Mouse (Mus musculus) liver, embryonic 13.5 days (tissue): ENCODE results near the gene Akr1b10. TPM values are rescaled to one million over a fixed set of nuclear protein-coding genes. Genes with fewer than 3 reads are reported as not detected.
"Not testable (repeated sequence)": the region's sequence is repeated elsewhere in the genome, so short reads cannot be mapped to it uniquely, and the experiment has no call there.

Experiments used
- ATAC-seq: fragments of 200-750 bp; cut with Nextera tagmentation; 2 replicates; pipeline ENCODE4 v1.8.0; 2017; ENCODE audit warnings: low read depth, mild to moderate bottlenecking, moderate number of reproducible peaks, moderate library complexity
- DNase-seq: peaks from one replicate; pipeline ENCODE4 v3.0.0; 2022
- H3K27ac ChIP-seq: fragments of 300-500 bp; sonication (generic); 2 replicates; pipeline ENCODE4 v1.5.1; 2015; ENCODE audit warnings: moderate library complexity, mild to moderate bottlenecking, inconsistent platforms
- H3K27me3 ChIP-seq: fragments of 300-500 bp; sonication (generic); 2 replicates; pipeline ENCODE4 v1.6.1; 2015; ENCODE audit warnings: mild to moderate bottlenecking, inconsistent platforms
- H3K36me3 ChIP-seq: fragments of 300-500 bp; sonication (generic); 2 replicates; pipeline ENCODE4 v1.6.1; 2015; ENCODE audit warnings: mild to moderate bottlenecking, inconsistent platforms
- H3K4me1 ChIP-seq: fragments of 300-500 bp; sonication (generic); replicated peaks from 2 replicates; pipeline ENCODE4 v1.6.1; 2015; ENCODE audit warnings: inconsistent platforms
- H3K4me2 ChIP-seq: fragments of 300-500 bp; sonication (generic); 2 replicates; pipeline ENCODE4 v1.6.1; 2015; ENCODE audit warnings: inconsistent platforms, mild to moderate bottlenecking, moderate library complexity
- H3K4me3 ChIP-seq: fragments of 300-500 bp; sonication (generic); replicated peaks from 2 replicates; pipeline ENCODE4 v1.5.1; 2015; ENCODE audit warnings: mild to moderate bottlenecking, inconsistent platforms
- H3K9ac ChIP-seq: fragments of 300-500 bp; sonication (generic); 2 replicates; pipeline ENCODE4 v1.6.1; 2015; ENCODE audit warnings: mild to moderate bottlenecking, inconsistent platforms
- H3K9me3 ChIP-seq: fragments of 300-500 bp; sonication (generic); replicated peaks from 2 replicates; pipeline ENCODE4 v1.6.1; 2016; ENCODE audit warnings: inconsistent platforms
- WGBS: fragments of 180-500 bp; shearing (Covaris S2); methylation state at CpG from one replicate; pipeline ENCODE4 v1.1.7; 2015; ENCODE audit not compliant: insufficient replicate concordance; 5-methylcytosine and 5-hydroxymethylcytosine counted together
- polyA plus RNA-seq: library from polyadenylated mRNA; unstranded; fragments of >200 nt; fragmentation: Nextera tagmentation; extraction: Ambion mirVana; gene quantifications from 2 replicates; pipeline ENCODE4 v1.2.1, GENCODE M21; 2015

Akr1b10 gene
- polyA plus RNA-seq, result 6.7 and 8.5 TPM in 2 replicates

- no peaks in the 10 kb centered on the region for H3K27me3 ChIP-seq
- peaks cover 7% of the 10 kb centered on the region for H3K36me3 ChIP-seq
- ATAC-seq, result peak; percentile 77
- peak; percentile 46 for DNase-seq
- peaks cover 23% of the 10 kb centered on the region for H3K4me1 ChIP-seq
- peak within 1 kb of the TSS; percentile 64 for H3K4me3 ChIP-seq
- H3K4me2 ChIP-seq, result peak within 1 kb of the TSS; percentile 89
- no peaks in the 10 kb centered on the region for H3K9me3 ChIP-seq
- H3K27ac ChIP-seq, result 0 out of 2 replicates have a peak within 1 kb of the TSS, but pooled peaks have one; percentile 8
- WGBS, result 2% methylated on average over 17 of the region's 17 CpGs
- peak within 1 kb of the TSS; percentile 64 for H3K9ac ChIP-seq
Observed at GRCm38 (mm10) chr6:34384110-34384661, at the start of gene Akr1b10. Gene Akr1b10 (plus strand): TSS chr6:34384218.

GRCm38 (mm10) chr6:34334673-34335072 lies 49.3 kb upstream of the Akr1b10 start:
- 62% methylated on average over 5 of the region's 5 CpGs for WGBS
- Histone ChIP-seq H3K4me2 (no peak overlapping the region), H3K27me3 (no peaks in the 10 kb centered on the region), H3K4me3 (no peak overlapping the region), H3K27ac (no peak overlapping the region), H3K4me1 (no peaks in the 10 kb centered on the region), H3K36me3 (no peaks in the 10 kb centered on the region), H3K9me3 (no peaks in the 10 kb centered on the region), H3K9ac (no peak overlapping the region)
- ATAC-seq (no peak), DNase-seq (no peak)

GRCm38 (mm10) chr6:34337799-34338198 lies 46.2 kb upstream of the Akr1b10 start:
- ATAC-seq (no peak), DNase-seq (no peak)
- Histone ChIP-seq H3K9ac (no peak overlapping the region), H3K36me3 (no peaks in the 10 kb centered on the region), H3K4me2 (no peak overlapping the region), H3K4me1 (no peaks in the 10 kb centered on the region), H3K9me3 (no peaks in the 10 kb centered on the region), H3K27ac (no peak overlapping the region), H3K4me3 (no peak overlapping the region), H3K27me3 (no peaks in the 10 kb centered on the region)
- 50% methylated on average over 2 of the region's 2 CpGs for WGBS

- Histone ChIP-seq H3K27ac (no peak overlapping the region), H3K36me3 (no peaks in the 10 kb centered on the region), H3K4me2 (no peak overlapping the region), H3K4me1 (no peaks in the 10 kb centered on the region; the same call in 1 of the 2 replicates), H3K9ac (no peak overlapping the region), H3K27me3 (no peaks in the 10 kb centered on the region), H3K9me3 (no peaks in the 10 kb centered on the region), H3K4me3 (no peak overlapping the region)
- no peak for DNase-seq
- 68% methylated on average over 4 of the region's 4 CpGs for WGBS
- no peak for ATAC-seq
Observed at GRCm38 (mm10) chr6:34341991-34342390, 42.0 kb upstream of the Akr1b10 start.

DNA sequence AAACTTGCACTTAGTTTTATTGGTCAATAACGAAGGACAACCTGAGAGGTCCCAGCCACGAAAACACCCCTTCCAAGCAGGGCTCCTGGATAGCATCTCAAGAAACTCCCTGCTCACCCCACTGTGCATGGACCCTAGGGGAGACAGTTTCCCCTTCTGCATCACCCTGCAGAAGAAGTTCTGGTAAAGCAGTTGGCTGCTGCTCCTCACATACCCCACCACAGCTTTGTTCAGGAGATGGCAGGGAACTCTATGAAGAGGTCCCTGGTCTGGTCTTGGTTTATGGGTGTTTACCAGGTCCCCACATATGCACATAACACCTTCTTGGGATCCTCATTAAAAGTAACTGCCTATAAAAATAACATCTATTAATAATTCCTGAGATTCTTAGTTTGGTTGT lies 41.5 kb upstream of the Akr1b10 start:
- no peak overlapping the region for H3K4me2 ChIP-seq
- H3K36me3 ChIP-seq, result no peaks in the 10 kb centered on the region
- no peak overlapping the region for H3K4me3 ChIP-seq
- no peaks in the 10 kb centered on the region for H3K27me3 ChIP-seq
- H3K9ac ChIP-seq, result no peak overlapping the region
- no peaks in the 10 kb centered on the region for H3K9me3 ChIP-seq
- no peak for DNase-seq
- 64% methylated on average over 2 of the region's 2 CpGs for WGBS
- no peak for ATAC-seq
- no peak overlapping the region for H3K27ac ChIP-seq
- H3K4me1 ChIP-seq, result no peaks in the 10 kb centered on the region; the same call in 1 of the 2 replicates

- H3K36me3 ChIP-seq, result no peaks in the 10 kb centered on the region
- no peak overlapping the region for H3K4me2 ChIP-seq
- ATAC-seq (no peak), DNase-seq (no peak)
- H3K9me3 ChIP-seq, result no peaks in the 10 kb centered on the region
- no peak overlapping the region for H3K9ac ChIP-seq
- H3K27ac ChIP-seq, result no peak overlapping the region
- no peaks in the 10 kb centered on the region for H3K27me3 ChIP-seq
- WGBS, result 72% methylated on average over 6 of the region's 6 CpGs
- H3K4me1 ChIP-seq, result no peaks in the 10 kb centered on the region; the same call in 1 of the 2 replicates
- H3K4me3 ChIP-seq, result no peak overlapping the region
Observed at GRCm38 (mm10) chr6:34343426-34343825, 40.6 kb upstream of the Akr1b10 start.

- Histone ChIP-seq H3K4me3 (no peak overlapping the region), H3K36me3 (no peaks in the 10 kb centered on the region), H3K9ac (no peak overlapping the region), H3K27me3 (no peaks in the 10 kb centered on the region), H3K9me3 (no peaks in the 10 kb centered on the region), H3K4me1 (no peaks in the 10 kb centered on the region; the same call in 1 of the 2 replicates), H3K4me2 (no peak overlapping the region), H3K27ac (no peak overlapping the region)
- ATAC-seq (no peak), DNase-seq (no peak)
- WGBS, result 44% methylated on average over 10 of the region's 10 CpGs
Observed at GRCm38 (mm10) chr6:34344135-34344850, 39.7 kb upstream of the Akr1b10 start.

DNA sequence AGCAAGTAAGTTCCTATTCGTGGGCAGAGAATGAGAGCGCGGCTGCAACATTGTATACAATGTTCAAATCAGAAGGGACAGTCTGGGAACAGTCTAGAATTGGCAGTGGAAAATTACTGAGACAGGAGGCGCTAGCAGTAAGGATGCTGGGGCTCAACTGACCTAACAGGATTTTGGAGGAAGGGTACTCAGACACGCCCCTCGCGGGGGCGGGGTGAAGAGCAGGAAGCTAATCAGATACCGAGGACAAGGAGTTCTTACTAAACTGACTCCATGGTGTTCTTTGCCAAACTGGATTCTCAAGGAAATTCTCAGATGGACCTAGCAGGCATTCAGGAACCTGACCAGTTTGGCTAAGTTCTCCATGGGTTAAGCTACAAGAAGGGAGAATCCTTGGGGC lies 39.1 kb upstream of the Akr1b10 start:
- 20% methylated on average over 9 of the region's 9 CpGs for WGBS

DNA sequence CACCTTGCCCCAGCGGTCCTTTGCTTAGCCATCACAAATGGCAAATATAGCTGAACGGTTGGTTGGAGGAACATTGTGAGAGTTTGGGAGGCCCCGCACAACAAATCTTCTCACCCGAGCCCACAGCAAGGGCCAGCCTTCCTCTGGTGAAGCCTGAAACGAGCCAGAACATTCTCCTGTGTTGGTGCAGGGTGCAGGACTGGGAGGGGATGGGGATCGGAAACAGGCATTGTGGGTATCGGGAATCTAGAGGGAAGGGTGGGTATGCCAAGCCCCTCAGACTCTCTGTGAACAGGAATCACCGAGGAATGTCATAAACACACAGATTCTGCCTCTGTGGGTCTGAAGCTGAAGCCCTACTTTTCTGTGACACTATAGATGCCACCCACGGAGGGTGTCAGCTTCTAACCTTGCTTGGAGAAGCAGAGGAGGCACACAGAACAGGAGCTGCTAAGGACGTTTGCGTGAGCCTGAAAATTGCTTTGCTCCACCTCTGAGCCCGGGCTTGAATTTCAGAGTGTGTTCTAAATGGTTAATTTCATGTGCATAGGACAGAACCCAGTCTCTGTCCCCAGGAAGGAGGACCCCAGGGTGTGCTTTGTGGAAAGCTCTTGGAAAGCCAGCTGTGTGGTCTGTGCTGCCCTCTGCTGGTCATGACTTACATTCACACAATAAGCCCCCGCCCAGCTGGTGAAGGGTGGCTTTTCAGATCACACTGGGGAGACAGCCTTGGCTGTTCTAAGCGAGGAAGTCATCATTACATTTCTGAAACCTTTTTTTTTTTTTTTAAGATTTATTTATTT lies 37.7 kb upstream of the Akr1b10 start:
- no peak overlapping the region for H3K4me3 ChIP-seq
- no peak overlapping the region for H3K4me2 ChIP-seq
- no peaks in the 10 kb centered on the region for H3K9me3 ChIP-seq
- H3K4me1 ChIP-seq, result no peaks in the 10 kb centered on the region; the same call in 1 of the 2 replicates
- H3K27ac ChIP-seq, result no peak overlapping the region
- H3K36me3 ChIP-seq, result no peaks in the 10 kb centered on the region
- DNase-seq, result peak; percentile 25
- WGBS, result 47% methylated on average over 14 of the region's 14 CpGs
- H3K9ac ChIP-seq, result no peak overlapping the region
- no peak for ATAC-seq
- no peaks in the 10 kb centered on the region for H3K27me3 ChIP-seq

More for the DNA sequence above, 39.1 kb upstream of the Akr1b10 start:
- H3K4me3 ChIP-seq, result no peak overlapping the region
- H3K4me1 ChIP-seq, result no peaks in the 10 kb centered on the region; the same call in 1 of the 2 replicates
- no peak overlapping the region for H3K4me2 ChIP-seq
- H3K9ac ChIP-seq, result no peak overlapping the region
- ATAC-seq (no peak), DNase-seq (no peak)
- H3K9me3 ChIP-seq, result no peaks in the 10 kb centered on the region
- H3K27ac ChIP-seq, result no peak overlapping the region
- no peaks in the 10 kb centered on the region for H3K27me3 ChIP-seq
- no peaks in the 10 kb centered on the region for H3K36me3 ChIP-seq

- H3K27ac ChIP-seq, result no peak overlapping the region
- DNase-seq (no peak), ATAC-seq (no peak)
- no peak overlapping the region for H3K4me2 ChIP-seq
- no peaks in the 10 kb centered on the region for H3K36me3 ChIP-seq
- no peak overlapping the region for H3K4me3 ChIP-seq
- no peak overlapping the region for H3K9ac ChIP-seq
- H3K9me3 ChIP-seq, result no peaks in the 10 kb centered on the region
- 67% methylated on average over 12 of the region's 12 CpGs for WGBS
- no peaks in the 10 kb centered on the region for H3K27me3 ChIP-seq
- peaks cover 9% of the 10 kb centered on the region for H3K4me1 ChIP-seq
Observed at GRCm38 (mm10) chr6:34350037-34350699, 33.9 kb upstream of the Akr1b10 start.

DNA sequence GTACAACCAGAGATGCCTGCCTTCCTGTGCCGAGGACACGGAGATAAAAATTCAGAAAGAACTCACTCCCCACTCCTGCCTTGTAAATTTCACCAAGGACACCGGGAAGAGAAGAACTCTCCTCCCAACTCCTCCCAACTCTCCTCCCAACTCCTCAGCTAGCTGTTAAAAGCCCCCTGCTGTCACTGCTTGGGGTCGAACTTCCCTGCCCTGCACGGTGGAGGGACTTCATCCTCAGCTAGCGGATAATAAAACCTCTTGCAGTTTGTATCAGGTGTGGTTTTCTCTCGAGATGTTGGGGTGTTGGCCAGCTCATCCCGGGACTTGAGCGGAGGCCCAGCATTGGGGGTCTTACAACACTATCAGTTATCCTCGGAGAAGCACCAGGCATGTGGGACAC lies 32.5 kb upstream of the Akr1b10 start:
- H3K27me3 ChIP-seq, H3K9me3 ChIP-seq, H3K27ac ChIP-seq, DNase-seq, H3K4me2 ChIP-seq, ATAC-seq, H3K36me3 ChIP-seq, H3K9ac ChIP-seq, H3K4me3 ChIP-seq: not testable (repeated sequence)
- peaks cover 11% of the 10 kb centered on the region for H3K4me1 ChIP-seq
- WGBS, result 37% methylated on average over 10 of the region's 10 CpGs
